Mouse (Mus musculus) G1E-ER4 (cell line): ENCODE measurements around the gene Cldn10. TPM values are rescaled to one million over a fixed set of nuclear protein-coding genes. Genes with fewer than 3 reads are reported as not detected.

ENCODE experiments used
- GATA1 ChIP-seq: IDR thresholded peaks from one replicate; pipeline ENCODE4 v1.8.0; 2012; ENCODE audit warnings: low read length, inconsistent platforms
- polyA plus RNA-seq: library from polyadenylated mRNA; stranded (reverse); fragments of >175 nt; gene quantifications from 2 replicates; pipeline ENCODE4 v1.2.3, GENCODE M21; 2012

Cldn10 gene
- polyA plus RNA-seq, 1 experiment = not detected

- no peak for TF ChIP-seq GATA1
These were observed 80.5 kb downstream of the Cldn10 start for GRCm38 (mm10) chr14:118868102-118868724.

- TF ChIP-seq GATA1 = no peak
These were observed 82.0 kb downstream of the Cldn10 start for GRCm38 (mm10) chr14:118869712-118870111.

GRCm38 (mm10) chr14:118874126-118874525 is 86.4 kb downstream of the Cldn10 start:
- no peak for TF ChIP-seq GATA1

GRCm38 (mm10) chr14:118874786-118875415 is 87.2 kb downstream of the Cldn10 start:
- no peak for TF ChIP-seq GATA1

- TF ChIP-seq GATA1 = no peak
These were observed 90.7 kb downstream of the Cldn10 start for GRCm38 (mm10) chr14:118878346-118878910.

- TF ChIP-seq GATA1 = no peak
These were observed 93.0 kb downstream of the Cldn10 start for GRCm38 (mm10) chr14:118880696-118881095.

GRCm38 (mm10) chr14:118883344-118884249 is 95.9 kb downstream of the Cldn10 start:
- TF ChIP-seq GATA1 = peak; percentile 28

- TF ChIP-seq GATA1 = no peak
These were observed 96.5 kb downstream of the Cldn10 start for GRCm38 (mm10) chr14:118884250-118884556.

GRCm38 (mm10) chr14:118890101-118890500 is 102.4 kb downstream of the Cldn10 start:
- no peak for TF ChIP-seq GATA1

GRCm38 (mm10) chr14:118895228-118895627 is 107.5 kb downstream of the Cldn10 start:
- TF ChIP-seq GATA1 = no peak

- TF ChIP-seq GATA1 = no peak
These were observed 107.9 kb downstream of the Cldn10 start for GRCm38 (mm10) chr14:118895655-118896054.

GRCm38 (mm10) chr14:118899940-118900339 is 112.2 kb downstream of the Cldn10 start:
- TF ChIP-seq GATA1 = no peak

- no peak for TF ChIP-seq GATA1
These were observed 113.2 kb downstream of the Cldn10 start for GRCm38 (mm10) chr14:118900911-118901310.

GRCm38 (mm10) chr14:118903397-118903796 is 115.7 kb downstream of the Cldn10 start:
- no peak for TF ChIP-seq GATA1

GRCm38 (mm10) chr14:118903867-118904562 is 116.3 kb downstream of the Cldn10 start:
- no peak for TF ChIP-seq GATA1
